Mouse (Mus musculus) cerebellum, postnatal 10 days (tissue): ENCODE data around the gene Mdm2.
"Not testable (repeated sequence)": the region's sequence is repeated elsewhere in the genome, so short reads cannot be mapped to it uniquely, and the experiment has no call there.

Experiments used
- DNase-seq, 2 experiments: peaks; one replicate each; pipeline ENCODE4 v3.0.0; 2021; ENCODE audit warnings: mixed read lengths in 2 of 2

Gene Mdm2

GRCm38 (mm10) chr10:117732184-117732583 lies 21.6 kb upstream of the Mdm2 start:
- no peak for DNase-seq

DNA sequence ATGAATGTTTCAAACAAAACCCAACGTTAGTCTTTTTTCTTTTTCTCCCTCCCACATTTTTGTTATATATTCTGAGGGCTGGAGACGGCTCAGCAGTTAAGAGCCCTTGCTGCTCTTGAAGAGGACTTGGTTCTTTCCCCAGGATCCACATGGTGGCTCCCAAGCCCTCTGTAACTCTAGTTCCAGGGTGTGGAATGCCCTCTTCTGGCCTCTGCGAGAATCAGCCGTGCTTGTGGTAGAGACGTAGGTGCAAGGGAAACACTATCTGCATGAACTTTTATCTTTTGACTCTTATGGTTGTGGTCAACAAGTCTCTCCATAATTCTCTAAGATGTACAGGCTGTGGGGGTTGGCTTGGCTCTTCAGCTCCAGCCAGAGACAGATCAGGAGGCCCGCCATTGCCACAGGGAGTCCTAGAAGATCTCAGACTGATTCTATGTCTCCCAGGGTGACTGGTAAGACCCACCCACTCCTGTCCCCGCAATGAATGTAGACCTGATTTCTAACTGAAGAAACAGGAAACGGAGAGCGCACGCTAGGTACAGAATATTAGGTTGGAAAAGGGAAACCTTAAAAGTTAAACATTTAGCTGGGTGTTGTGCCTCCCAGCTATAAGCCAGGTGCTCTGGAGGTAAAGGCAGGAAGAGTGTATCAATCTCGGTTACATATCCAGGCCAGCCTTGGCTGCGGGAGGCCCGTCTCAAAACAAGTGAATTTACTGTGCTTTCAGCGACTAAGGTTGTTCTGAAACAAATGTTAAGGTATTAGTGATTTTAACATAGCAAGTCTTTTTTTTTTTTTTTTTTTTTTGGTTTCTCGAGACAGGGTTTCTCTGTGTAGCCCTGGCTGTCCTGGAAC lies 20.9 kb upstream of the Mdm2 start:
- peak; percentile 46 to 54 for DNase-seq

GRCm38 (mm10) chr10:117730637-117731203 lies 20.2 kb upstream of the Mdm2 start:
- DNase-seq, result no peak

DNA sequence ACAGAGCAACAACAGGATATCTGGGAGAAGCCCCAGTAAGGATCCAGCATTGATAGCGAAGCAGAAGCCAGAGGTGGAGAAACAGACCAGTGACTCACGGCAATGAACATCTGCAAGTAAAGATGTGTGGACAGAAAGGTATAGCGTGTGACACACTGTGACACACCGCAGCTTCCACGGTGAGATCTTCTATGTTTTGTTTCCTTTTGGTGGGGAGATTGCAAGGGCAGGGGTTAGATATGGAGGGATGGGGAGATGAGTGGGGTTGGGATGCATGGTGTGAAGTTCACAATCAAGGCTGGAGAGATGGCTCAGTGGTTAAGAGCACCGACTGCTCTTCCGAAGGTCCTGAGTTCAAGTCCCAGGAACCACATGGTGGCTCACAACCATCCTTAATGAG lies 19.6 kb upstream of the Mdm2 start:
- no peak for DNase-seq

DNA sequence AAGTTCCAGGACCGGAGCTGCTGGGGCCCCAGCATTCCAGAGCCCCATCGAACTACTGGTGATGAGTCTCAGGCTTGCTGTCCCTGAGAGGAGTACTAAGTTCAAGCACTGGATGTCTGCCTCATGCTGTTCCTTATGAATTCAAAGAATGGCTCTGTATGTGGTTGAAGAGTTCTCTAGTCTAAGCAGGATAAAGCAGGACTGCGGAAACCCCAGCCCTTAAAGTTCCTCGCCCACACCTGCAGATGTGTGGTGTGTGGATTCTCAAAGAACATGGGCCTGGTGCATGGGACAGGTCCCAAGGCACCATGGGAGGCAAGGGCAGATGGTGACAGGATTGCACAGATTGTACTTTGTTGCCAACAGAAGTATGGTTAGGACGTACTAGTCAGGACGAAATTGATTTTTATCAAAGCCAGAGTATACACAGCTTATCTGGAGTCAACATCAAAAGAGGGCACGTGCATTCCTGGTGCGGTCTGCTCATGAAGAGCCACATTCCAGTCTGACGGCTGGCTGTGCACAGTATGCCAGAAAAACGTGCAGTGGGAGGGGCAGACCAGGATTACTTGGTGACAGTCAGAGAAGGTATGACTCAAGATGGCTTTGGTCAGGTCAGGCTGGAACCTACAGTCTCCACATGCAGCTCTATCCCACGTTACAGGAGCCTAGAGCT lies 18.7 kb upstream of the Mdm2 start:
- DNase-seq, result no peak

DNA sequence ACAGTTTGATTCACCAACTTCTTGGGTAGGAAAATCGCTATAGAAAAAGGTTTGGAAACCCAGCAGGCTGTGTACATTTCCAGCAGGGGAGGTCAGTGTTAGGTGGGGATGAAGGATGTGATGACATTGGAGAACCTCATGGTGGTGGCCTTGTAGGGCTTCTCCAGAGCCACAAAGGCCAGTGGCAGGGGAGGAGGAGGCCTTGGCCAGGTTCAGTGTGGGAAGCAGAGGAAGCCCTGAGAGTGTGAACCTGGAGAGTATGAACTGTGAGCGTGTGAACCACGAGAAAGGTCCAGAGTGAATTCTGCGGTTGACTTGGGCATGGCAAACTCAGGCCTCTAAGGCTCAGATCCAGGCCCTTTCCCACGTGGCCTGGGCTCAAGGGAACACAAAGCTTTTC lies 18.0 kb upstream of the Mdm2 start:
- DNase-seq, result no peak

- no peak for DNase-seq
Measured at GRCm38 (mm10) chr10:117727518-117728110, 17.1 kb upstream of the Mdm2 start.

DNA sequence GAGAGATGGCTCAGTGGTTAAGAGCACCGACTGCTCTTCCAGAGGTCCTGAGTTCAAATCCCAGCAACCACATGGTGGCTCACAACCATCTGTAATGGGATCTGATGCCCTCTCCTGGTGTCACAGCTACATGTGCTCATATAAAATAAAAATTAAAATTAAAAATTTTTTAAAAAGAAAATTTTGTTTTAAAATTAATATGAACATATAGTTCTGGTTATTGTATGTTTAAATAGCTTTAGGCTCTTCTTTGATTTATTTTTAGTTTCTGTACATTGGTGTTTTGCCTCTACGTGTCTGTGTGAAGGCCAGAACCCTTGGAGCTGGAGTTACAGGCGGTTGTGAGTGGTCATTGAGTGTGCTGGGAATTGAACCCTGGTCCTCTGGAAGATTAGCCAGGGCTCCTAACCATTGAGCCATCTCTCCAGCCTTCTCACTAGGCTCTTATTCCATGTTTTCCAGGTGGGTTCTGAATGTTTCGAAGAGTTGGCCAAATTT lies 16.4 kb upstream of the Mdm2 start:
- no peak for DNase-seq

DNA sequence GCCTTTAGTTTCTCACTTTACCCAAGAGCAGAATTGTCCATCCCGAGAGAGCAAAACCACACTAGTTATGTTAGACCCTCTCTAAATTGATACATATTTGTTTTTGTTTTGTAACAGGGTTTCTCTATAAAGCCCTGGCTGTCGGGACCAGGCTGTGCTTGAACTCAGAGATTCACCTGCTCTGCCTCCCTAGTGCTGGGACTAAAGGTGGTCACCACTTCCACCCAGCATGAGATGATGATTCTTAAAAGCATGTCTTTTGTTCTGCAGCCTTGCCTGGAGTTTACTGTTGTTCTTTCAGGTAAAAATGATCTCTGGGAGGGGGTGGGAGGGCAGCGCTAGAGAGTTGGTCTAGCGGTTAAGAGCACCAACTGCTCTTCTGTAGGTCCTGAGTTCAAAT lies 15.8 kb upstream of the Mdm2 start:
- no peak for DNase-seq

DNA sequence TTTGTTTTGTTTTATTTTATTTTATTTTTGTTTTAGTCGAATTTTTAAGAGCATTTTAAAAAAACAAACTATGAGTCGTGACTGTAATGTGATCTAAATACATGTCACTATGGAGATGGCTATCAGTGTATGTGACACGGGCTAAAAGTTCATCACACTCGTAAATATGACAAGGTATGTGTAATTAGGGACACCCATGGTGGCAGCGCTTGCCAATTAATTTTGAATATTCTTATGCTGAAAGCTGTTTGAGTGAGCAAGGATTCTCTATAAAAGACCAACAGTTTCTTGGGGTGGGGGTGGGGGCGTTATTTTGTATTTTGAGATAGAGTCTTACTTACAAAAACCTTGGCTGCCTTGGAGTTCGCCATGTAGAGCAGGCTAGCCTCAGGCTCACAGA lies 15.1 kb upstream of the Mdm2 start:
- no peak for DNase-seq

DNA sequence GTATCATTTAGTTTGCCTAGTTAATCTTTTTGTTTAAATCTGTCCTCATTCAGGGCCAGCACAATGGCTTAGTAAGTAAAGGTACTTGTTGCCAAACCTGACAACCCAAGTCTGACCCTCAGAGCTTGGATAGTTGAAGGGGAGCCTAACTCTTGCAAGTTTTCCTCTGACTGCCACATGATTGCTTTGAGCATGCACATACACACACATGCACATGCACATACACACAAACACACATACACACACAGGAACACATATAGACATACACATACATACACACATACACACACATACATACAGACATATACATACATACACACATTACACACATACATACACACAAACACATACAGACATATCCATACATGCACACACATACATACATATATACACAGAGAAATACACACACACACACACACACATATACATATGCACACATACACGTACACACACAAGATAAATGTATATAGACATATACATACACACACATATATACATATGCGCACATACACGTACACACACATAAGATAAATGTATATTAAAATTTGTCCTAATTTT lies 14.3 kb upstream of the Mdm2 start:
- DNase-seq, result no peak

- no peak for DNase-seq
Measured at GRCm38 (mm10) chr10:117724136-117724718, 13.7 kb upstream of the Mdm2 start.

DNA sequence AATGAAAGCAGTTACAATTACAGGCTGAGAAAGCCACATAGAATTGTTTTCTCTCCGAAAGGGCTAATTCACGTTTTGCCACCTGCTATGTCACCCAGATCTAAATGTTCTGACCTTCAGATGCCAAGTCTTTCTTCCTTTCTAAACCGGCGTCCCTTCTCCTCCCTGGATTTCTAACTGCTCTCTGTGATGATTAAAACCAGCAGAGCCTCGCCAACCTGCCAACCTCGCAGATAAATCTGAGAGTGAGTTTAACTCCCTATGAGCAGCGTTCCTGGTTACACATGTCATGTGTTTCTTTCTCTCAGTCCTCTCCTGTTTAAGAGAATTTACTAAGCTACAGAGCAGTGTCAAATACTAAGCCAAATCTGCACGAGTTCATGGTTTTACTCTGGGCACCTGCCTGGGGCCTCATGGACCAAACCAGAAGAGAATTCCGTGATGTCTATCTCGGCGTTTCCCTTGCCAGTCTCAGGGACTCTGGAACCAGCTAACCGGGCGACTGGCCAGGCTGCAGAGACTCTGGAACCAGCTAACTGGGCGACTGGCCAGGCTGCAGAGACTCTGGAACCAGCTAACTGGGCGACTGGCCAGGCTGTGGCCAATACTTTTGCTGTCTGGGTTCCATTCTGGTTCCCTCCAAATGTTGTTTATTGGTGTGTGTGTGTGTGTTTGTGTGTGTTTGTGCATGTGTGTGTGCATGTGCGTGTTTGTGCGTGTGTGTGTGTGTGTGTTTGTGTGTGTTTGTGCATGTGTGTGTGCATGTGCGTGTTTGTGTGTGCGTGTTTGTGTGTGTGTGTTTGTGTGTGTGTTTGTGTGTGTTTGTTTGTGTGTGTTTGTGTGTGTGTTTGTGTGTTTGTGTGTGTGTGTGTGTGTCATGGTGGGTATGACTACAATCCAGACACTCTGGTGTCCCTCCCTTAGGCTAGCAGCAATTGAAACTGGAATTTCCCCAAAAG lies 7.9 kb upstream of the Mdm2 start:
- DNase-seq, result peak; percentile 67

DNA sequence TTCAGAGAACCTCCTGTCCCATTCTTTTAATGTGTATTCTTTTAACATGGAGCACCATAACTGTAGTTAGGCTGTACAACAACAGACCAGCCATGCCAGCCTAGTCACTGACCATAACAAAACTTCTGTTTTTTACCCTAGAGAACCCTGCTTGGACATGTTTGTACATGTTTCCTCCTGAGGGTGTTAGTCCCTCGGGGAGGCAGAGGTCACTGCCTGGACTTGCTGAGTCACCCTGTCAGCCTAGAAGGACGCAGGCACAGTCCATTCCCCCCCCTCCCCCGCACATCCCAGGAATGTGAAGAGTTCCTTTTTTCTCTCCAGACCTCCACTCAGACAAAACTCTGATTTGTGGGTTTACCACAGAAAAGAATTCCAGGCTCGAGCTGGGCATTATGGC lies 7.0 kb upstream of the Mdm2 start:
- DNase-seq, result peak in 1 of 2 experiments; percentile 16

GRCm38 (mm10) chr10:117716686-117717085 lies 6.1 kb upstream of the Mdm2 start:
- DNase-seq, result no peak

GRCm38 (mm10) chr10:117715654-117716053 lies 5.1 kb upstream of the Mdm2 start:
- DNase-seq, result not testable (repeated sequence)

DNA sequence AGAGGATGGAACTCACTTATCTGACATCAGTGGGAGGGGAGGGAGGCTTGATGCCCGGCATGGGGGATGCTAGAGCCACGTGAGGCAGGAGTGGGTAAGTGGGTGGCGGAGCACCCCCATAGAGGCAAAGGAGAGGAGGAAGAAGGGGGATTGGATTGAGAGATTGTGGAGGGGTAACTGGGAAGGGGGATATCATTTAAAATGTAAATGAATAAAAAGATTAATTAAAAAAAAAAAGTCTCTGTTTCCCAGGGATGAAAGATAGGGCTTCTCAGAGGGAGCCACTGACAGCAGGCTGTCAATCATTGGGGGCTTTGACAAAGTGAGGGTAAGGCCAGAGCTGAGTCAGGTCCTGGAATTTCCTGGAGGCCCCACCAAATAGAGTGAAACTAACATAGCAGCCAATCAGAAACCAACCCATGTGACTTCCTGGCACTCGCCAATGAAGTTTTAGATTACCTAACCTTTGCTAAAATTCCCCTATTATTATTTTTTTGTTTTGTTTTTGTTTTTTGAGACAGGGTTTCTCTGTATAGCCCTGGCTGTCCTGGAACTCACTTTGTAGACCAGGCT lies 4.5 kb upstream of the Mdm2 start:
- DNase-seq, result no peak

DNA sequence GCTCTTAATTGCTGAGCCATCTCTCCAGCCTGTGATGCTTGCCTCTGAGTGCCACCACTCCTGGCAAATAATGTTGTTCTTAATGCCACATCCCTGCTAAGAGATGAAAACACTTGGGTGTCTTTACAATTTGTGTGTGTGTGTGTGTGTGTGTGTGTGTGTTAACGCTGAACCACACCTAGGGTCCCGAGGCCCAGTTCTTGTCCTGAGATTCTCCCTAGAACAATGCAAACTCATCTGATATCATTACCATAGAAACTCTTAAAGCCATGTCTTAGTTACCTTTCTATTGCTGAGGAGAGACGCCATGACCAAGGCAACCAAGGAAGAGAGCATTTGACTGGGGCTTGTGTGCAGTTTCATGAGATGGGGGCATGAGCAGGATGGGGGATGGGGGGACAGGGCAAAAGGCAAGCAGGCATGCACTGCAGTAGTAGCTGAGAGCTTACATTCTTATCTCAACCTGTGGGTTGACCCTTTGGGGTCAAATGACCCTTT lies 3.5 kb upstream of the Mdm2 start:
- no peak for DNase-seq

DNA sequence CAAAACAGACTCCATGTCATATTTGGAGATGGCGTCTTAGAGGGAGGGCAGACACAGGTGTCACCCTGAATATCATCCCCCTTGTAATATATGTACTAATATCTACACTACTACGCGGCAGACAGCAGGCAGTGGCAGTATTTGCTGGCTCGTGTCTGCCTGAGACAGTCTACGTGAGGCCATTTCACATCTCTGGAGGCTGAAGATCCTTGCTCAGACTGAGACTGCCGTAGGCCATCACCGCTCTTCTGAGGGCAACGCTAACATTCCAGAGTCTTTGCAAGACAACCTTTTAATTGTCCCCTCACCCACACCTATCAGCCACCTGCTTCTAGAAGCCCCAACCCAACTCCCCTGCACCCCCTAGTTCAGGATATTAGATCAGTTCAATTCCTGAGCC lies 2.9 kb upstream of the Mdm2 start:
- no peak for DNase-seq

- DNase-seq, result no peak
Measured at GRCm38 (mm10) chr10:117712871-117713270, 2.3 kb upstream of the Mdm2 start.

GRCm38 (mm10) chr10:117712191-117712754 lies 1.7 kb upstream of the Mdm2 start:
- peak in 1 of 2 experiments; percentile 12 for DNase-seq
